Mouse (Mus musculus) liver, embryonic 14.5 days (tissue): ENCODE measurements around the gene Rapgefl1.

Experiments
- CTCF ChIP-seq: IDR thresholded peaks from 2 replicates; pipeline ENCODE4 v1.5.1; 2016; ENCODE audit warnings: antibody characterized with exemption, low read depth, control low read depth
- EP300 ChIP-seq: IDR thresholded peaks from 2 replicates; pipeline ENCODE4 v1.6.1; 2016; ENCODE audit warnings: antibody characterized with exemption, low read depth

DNA sequence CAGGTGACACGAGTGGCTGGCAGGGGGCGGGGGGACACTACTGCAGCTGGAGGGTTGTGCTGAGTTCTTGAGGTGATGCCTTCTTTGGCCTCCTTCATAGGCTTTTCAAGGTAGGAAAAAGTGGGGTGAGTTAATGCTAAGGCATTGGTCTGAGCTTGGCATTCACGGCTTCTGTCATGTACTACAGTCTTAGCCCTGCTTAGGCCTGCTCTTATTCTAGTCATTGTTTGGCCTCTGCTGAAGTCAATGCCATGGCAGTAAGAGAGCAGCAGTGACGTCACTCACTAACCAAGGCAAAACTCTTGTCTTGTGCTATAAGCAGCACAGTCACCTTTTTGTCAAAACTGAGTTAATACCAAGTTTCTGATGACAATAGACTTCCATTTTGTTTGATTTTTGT, 38.7 kb upstream of the Rapgefl1 start:
- TF ChIP-seq CTCF (no peak), EP300 (no peak)
